8 mouse cellular contexts compared by ENCODE assay signal in the genomic region with DNA sequence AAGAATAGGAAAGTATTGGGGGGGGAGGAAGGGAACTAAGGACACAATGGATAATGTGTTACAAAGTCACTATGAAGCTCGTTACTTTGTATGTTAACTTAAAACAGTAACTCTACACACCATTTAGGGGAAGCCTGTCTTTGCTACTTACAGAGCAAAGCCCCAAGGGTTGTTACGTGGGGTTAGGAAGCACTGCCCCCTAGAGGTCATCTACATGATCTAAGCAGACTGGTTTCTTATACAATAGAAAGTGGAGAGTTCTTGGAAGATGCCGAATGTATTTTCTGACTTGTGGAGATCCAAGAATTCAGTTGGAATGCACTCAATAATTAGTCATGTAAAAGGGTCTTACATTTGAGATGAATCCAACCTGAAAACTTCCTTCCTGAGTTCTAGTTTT. TPM values are rescaled to one million over a fixed set of nuclear protein-coding genes. Genes with fewer than 3 reads are reported as not detected.
DNase-seq lines count a peak whose midpoint lies in the region; ATAC-seq and TF ChIP-seq lines count a peak whose summit lies in the region.

No protein-coding gene starts in this region.

- no peak overlapping the region for H3K27ac ChIP-seq in forebrain, embryonic 10.5 days
- no peak overlapping the region for H3K27ac ChIP-seq in neural tube, embryonic 14.5 days (ENCODE audit: low read depth, low read length)

- no peaks in the 10 kb centered on the region for H3K36me3 ChIP-seq in forebrain, embryonic 10.5 days (replicated peaks)
- H3K36me3 ChIP-seq in neural tube, embryonic 14.5 days (ENCODE audit: control insufficient read depth, insufficient read depth, low read length) = no peaks in the 10 kb centered on the region

- no peak overlapping the region for H3K4me2 ChIP-seq in neural tube, embryonic 14.5 days (ENCODE audit: low read depth, low read length)

- H3K9me3 ChIP-seq in forebrain, embryonic 10.5 days = no peaks in the 10 kb centered on the region
- no peaks in the 10 kb centered on the region for H3K9me3 ChIP-seq in neural tube, embryonic 14.5 days (ENCODE audit: control insufficient read depth, low read length)

- peak; percentile 90 for DNase-seq in ES-CJ7 (ENCODE audit: low read depth, low spot score)
- peak; percentile 63 for DNase-seq in brain, embryonic 18.5 days (ENCODE audit: low read depth, low spot score)
- peak; percentile 55 for DNase-seq in forebrain, embryonic 10.5 days (ENCODE audit: extremely low spot score, low spot score)
- DNase-seq in layer of hippocampus, adult 18-20 months (ENCODE audit: low spot score in 2 of 2) = peak; percentile 58 to 91
- no peak for DNase-seq in lung, adult 2 months
- peak; percentile 90 for DNase-seq in thymus, postnatal 14 days

- peak; percentile 81 to 87; a peak in 3 of 4 replicates for ATAC-seq in hematopoietic stem cell, adult 5-6 weeks (replicated peaks in 1 of 2; ENCODE audit: insufficient read depth in 1 of 2, low FRiP score in 2 of 2, low TSS enrichment in 1 of 2, low read depth in 1 of 2, poor library complexity in 2 of 2, severe bottlenecking in 2 of 2)
- ATAC-seq in neural tube, embryonic 14.5 days (ENCODE audit: low read depth) = peak; percentile 72

- peak; percentile 49; the same call in 1 of the 2 replicates for TF ChIP-seq CTCF in lung, adult 2 months (IDR thresholded peaks at IDR 0.05; ENCODE audit: insufficient read depth, low read length)

- H3K27me3 ChIP-seq in forebrain, embryonic 10.5 days (ENCODE audit: poor library complexity, severe bottlenecking) = no peaks in the 10 kb centered on the region
- no peaks in the 10 kb centered on the region for H3K27me3 ChIP-seq in neural tube, embryonic 14.5 days (ENCODE audit: control insufficient read depth, insufficient read depth, low read length)

- H3K4me1 ChIP-seq in forebrain, embryonic 10.5 days = peaks cover 6% of the 10 kb centered on the region; the same call in 1 of the 2 replicates
- peaks cover 3% of the 10 kb centered on the region for H3K4me1 ChIP-seq in lung, adult 2 months (ENCODE audit: control insufficient read depth, insufficient read depth, low read length)
- H3K4me1 ChIP-seq in neural tube, embryonic 14.5 days (ENCODE audit: control insufficient read depth, insufficient read depth, low read length) = 0 out of 2 replicates have a peak, but pooled peaks cover 3% of the 10 kb centered on the region

- 17% methylated on average over 3 of the region's 3 CpGs for WGBS in forebrain, embryonic 10.5 days
- WGBS in lung, adult 2 months = 3% methylated on average over 3 of the region's 3 CpGs
- 12% methylated on average over 3 of the region's 3 CpGs for WGBS in neural tube, embryonic 14.5 days

- TF ChIP-seq POLR2A in lung, adult 2 months (IDR thresholded peaks at IDR 0.05; ENCODE audit: borderline replicate concordance, extremely low read depth, low read depth, low read length) = no peak

- H3K4me3 ChIP-seq in forebrain, embryonic 10.5 days = no peak overlapping the region
- H3K4me3 ChIP-seq in lung, adult 2 months (replicated peaks; ENCODE audit: extremely low read depth, low read depth, low read length) = no peak overlapping the region
- no peak overlapping the region for H3K4me3 ChIP-seq in neural tube, embryonic 14.5 days (ENCODE audit: low read depth, low read length)

- no peak overlapping the region for H3K9ac ChIP-seq in neural tube, embryonic 14.5 days (replicated peaks; ENCODE audit: low read depth, low read length)

RNA-seq across cellular contexts. Expression of a gene that starts 23.2 kb away (rescaled TPM):
- polyA plus RNA-seq in forebrain, embryonic 10.5 days (2016; fragmentation: Nextera tagmentation; extraction: Ambion mirVana) = 127 and 138 TPM in 2 replicates
- 87.5 and 108 TPM in 2 replicates for total RNA-seq in hematopoietic stem cell, adult 5-6 weeks (2017)
- total RNA-seq in layer of hippocampus, adult 18-20 months (2021) = 10 to 100 TPM; 77.6 to 84.1 TPM
- polyA plus RNA-seq in lung, adult 2 months (2012; rRNA removed) = 17.6 and 19.9 TPM in 2 replicates
- 173 and 175 TPM in 2 replicates for polyA plus RNA-seq in neural tube, embryonic 14.5 days (2014; fragmentation: Nextera tagmentation; extraction: Ambion mirVana)

RNA-seq across cellular contexts. Expression of a gene that starts 33.6 kb away (rescaled TPM):
- 151 and 159 TPM in 2 replicates for polyA plus RNA-seq in forebrain, embryonic 10.5 days (2016; fragmentation: Nextera tagmentation; extraction: Ambion mirVana)
- 128 and 155 TPM in 2 replicates for total RNA-seq in hematopoietic stem cell, adult 5-6 weeks (2017)
- total RNA-seq in layer of hippocampus, adult 18-20 months (2021) = 10 to 100 TPM; 85.1 to 88.2 TPM
- polyA plus RNA-seq in lung, adult 2 months (2012; rRNA removed) = 23.0 and 37.9 TPM in 2 replicates
- 126 and 151 TPM in 2 replicates for polyA plus RNA-seq in neural tube, embryonic 14.5 days (2014; fragmentation: Nextera tagmentation; extraction: Ambion mirVana)
